In genomic region chr12:84311306-84311705, GRCm38 (mm10) we compare ENCODE assay signal across 8 mouse cellular contexts.
"Had no signal": no experiment of that assay in that cellular context is flagged by ENCODE, and none has a peak within 500 bp of the region (broad histone marks: within the 10 kb centered on the region; RNA-seq: fewer than 3 reads in every experiment).

No protein-coding gene starts in this region.

- DNase-seq: kidney, adult 2 months; kidney, postnatal 25 days; liver, embryonic 13.5 days; lung, adult 2 months; right cerebral cortex, postnatal 25 days; spleen, adult 18-20 months; thymus, adult 18-20 months; thymus, postnatal 36 days had no signal
